Mouse (Mus musculus) mesoderm, embryonic 11.5 days (tissue): ENCODE results near the gene Brix1.

ENCODE experiments used
- DNase-seq: peaks from one replicate; pipeline ENCODE4 v3.0.0-alpha.2; 2012; ENCODE audit warnings: low read depth, low spot score

Gene Brix1

GRCm38 (mm10) chr15:10447102-10447501 is 38.6 kb downstream of the Brix1 start:
- DNase-seq: no peak

GRCm38 (mm10) chr15:10442275-10442674 is 43.5 kb downstream of the Brix1 start:
- DNase-seq: no peak

GRCm38 (mm10) chr15:10441493-10441892 is 44.3 kb downstream of the Brix1 start:
- no peak for DNase-seq

- DNase-seq: no peak
These were observed 45.8 kb downstream of the Brix1 start for GRCm38 (mm10) chr15:10439963-10440362.

GRCm38 (mm10) chr15:10436893-10437292 is 48.9 kb downstream of the Brix1 start:
- no peak for DNase-seq

- DNase-seq: no peak
These were observed 59.0 kb downstream of the Brix1 start for GRCm38 (mm10) chr15:10426545-10427266.

- DNase-seq: no peak
These were observed 59.6 kb downstream of the Brix1 start for GRCm38 (mm10) chr15:10426124-10426523.
